Mouse (Mus musculus): ENCODE results near the gene Wbp11. TPM values are rescaled to one million over a fixed set of nuclear protein-coding genes. Genes with fewer than 3 reads are reported as not detected.
A peak's percentile ranks its signal among the peaks of the same experiment; 100 is the strongest.

The Wbp11 gene
- polyA plus RNA-seq, 1 experiment, result 28.3 TPM

- Histone ChIP-seq H3K4me1 (ENCODE audit: control insufficient read depth, insufficient read depth, low read length) (no peaks in the 10 kb centered on the region), H3K27ac (ENCODE audit: insufficient read depth, low read depth, low read length) (0 out of 2 replicates have a peak overlapping the region, but pooled peaks have one; percentile 13), H3K27me3 (replicated peaks; ENCODE audit: control insufficient read depth, insufficient read depth, low read length) (no peaks in the 10 kb centered on the region), H3K36me3 (ENCODE audit: control insufficient read depth, insufficient read depth, low read length) (no peaks in the 10 kb centered on the region), H3K4me3 (ENCODE audit: insufficient read depth, low read depth, low read length) (no peak overlapping the region)
- 69% methylated on average over 8 of the region's 8 CpGs for WGBS
- no peak for TF ChIP-seq CTCF (conservative IDR thresholded peaks at IDR 0.05; ENCODE audit: insufficient read depth, insufficient read length, low read depth, low read length)
- no peak for TF ChIP-seq POLR2A (IDR thresholded peaks at IDR 0.05; ENCODE audit: low read depth, low read length)
- no peak for DNase-seq
Measured at GRCm38 (mm10) chr6:136858420-136858819, 30.4 kb upstream of the Wbp11 start.

- Histone ChIP-seq H3K4me3 (ENCODE audit: insufficient read depth, low read depth, low read length) (no peak overlapping the region), H3K27ac (ENCODE audit: insufficient read depth, low read depth, low read length) (peak overlapping the region; percentile 50), H3K27me3 (replicated peaks; ENCODE audit: control insufficient read depth, insufficient read depth, low read length) (no peaks in the 10 kb centered on the region), H3K4me1 (ENCODE audit: control insufficient read depth, insufficient read depth, low read length) (peaks cover 1% of the 10 kb centered on the region), H3K36me3 (ENCODE audit: control insufficient read depth, insufficient read depth, low read length) (no peaks in the 10 kb centered on the region)
- DNase-seq, result peak; percentile 63
- 35% methylated on average over 11 of the region's 11 CpGs for WGBS
- TF ChIP-seq POLR2A (IDR thresholded peaks at IDR 0.05; ENCODE audit: low read depth, low read length) (no peak), CTCF (conservative IDR thresholded peaks at IDR 0.05; ENCODE audit: insufficient read depth, insufficient read length, low read depth, low read length) (no peak)
Measured at GRCm38 (mm10) chr6:136857873-136858260, 29.8 kb upstream of the Wbp11 start.

DNA sequence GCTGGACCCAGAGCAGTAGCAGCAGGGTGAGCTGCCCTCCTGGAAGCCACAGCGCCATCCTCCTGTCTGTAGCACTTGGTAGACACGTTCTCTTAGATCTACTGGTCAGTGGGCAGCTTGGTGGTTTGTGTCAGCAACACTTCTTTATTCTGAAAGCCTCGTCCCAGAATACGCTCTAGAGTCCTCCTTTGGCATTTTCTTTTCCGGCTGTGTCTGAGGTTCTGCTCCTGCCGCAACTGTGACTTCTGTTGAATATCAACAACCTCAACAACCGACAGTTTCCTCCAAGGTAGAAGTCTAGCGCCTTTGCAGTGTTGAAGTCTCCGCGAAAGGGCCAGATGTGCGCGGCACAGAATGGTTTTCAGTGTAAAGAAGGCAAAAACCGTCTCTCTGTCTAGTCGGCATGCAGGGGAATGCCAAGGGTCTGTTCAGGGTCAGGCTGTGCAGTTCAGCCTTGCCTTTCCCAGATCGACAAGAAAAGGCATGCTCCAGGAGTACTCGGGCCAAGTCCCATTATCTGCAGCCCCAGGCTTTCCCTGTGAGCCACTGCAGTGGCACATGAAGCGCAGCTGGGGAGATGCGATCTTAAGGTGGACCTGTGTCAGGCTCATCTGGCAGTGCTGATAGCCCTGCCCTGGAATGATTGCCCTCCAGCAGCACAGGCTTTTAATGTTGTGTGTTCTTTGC is 29.3 kb upstream of the Wbp11 start, which contains the start of gene Art4:
TSS of gene Art4 (minus strand) at position 548 of the 687 bp plus-strand sequence.
- TF ChIP-seq CTCF (conservative IDR thresholded peaks at IDR 0.05; ENCODE audit: insufficient read depth, insufficient read length, low read depth, low read length) (no peak), POLR2A (IDR thresholded peaks at IDR 0.05; ENCODE audit: low read depth, low read length) (no peak)
- 61% methylated on average over 18 of the region's 18 CpGs for WGBS
- H3K4me1 ChIP-seq (ENCODE audit: control insufficient read depth, insufficient read depth, low read length), result peaks cover 6% of the 10 kb centered on the region
- DNase-seq, result peak; percentile 25
- peak within 1 kb of the TSS; percentile 9 for H3K4me3 ChIP-seq (ENCODE audit: insufficient read depth, low read depth, low read length)
- H3K27me3 ChIP-seq (replicated peaks; ENCODE audit: control insufficient read depth, insufficient read depth, low read length), result no peaks in the 10 kb centered on the region
- no peaks in the 10 kb centered on the region for H3K36me3 ChIP-seq (ENCODE audit: control insufficient read depth, insufficient read depth, low read length)
- H3K27ac ChIP-seq (ENCODE audit: insufficient read depth, low read depth, low read length), result peak within 1 kb of the TSS; percentile 50

DNA sequence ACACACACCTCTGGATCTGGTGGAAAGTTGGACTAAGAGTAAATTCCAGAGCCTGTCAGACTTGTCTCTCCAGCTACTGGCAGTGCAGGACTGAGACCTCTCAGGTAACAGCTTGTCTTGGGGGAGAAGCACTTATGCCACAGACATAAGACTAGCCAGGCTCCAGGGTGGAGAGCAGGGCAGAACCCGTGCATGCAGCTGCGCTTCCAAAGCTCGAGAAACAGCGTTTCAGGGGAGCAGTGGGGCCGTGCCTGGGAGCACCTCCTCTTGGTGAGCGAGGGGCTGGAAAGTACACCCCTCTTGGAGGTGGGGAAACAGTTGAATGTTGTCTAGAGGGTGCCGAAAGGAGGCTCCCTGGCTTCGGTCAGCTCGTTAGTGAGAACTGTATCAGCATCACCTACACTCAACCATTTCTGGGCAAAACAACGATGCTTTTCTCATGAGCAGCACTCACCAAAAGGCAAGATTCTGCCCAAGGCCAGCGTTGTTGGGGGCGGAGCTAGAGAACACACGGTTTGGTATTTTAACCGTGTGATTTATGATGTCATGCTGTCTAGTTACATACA is 28.1 kb upstream of the Wbp11 start:
- WGBS, result 44% methylated on average over 14 of the region's 14 CpGs
- peak; percentile 27 for DNase-seq
- TF ChIP-seq POLR2A (IDR thresholded peaks at IDR 0.05; ENCODE audit: low read depth, low read length) (no peak), CTCF (conservative IDR thresholded peaks at IDR 0.05; ENCODE audit: insufficient read depth, insufficient read length, low read depth, low read length) (no peak)
- Histone ChIP-seq H3K4me3 (ENCODE audit: insufficient read depth, low read depth, low read length) (peak overlapping the region; percentile 20), H3K27me3 (replicated peaks; ENCODE audit: control insufficient read depth, insufficient read depth, low read length) (no peaks in the 10 kb centered on the region), H3K4me1 (ENCODE audit: control insufficient read depth, insufficient read depth, low read length) (peaks cover 6% of the 10 kb centered on the region), H3K36me3 (ENCODE audit: control insufficient read depth, insufficient read depth, low read length) (no peaks in the 10 kb centered on the region), H3K27ac (ENCODE audit: insufficient read depth, low read depth, low read length) (peak overlapping the region; percentile 53; the same call in 1 of the 2 replicates)

GRCm38 (mm10) chr6:136855183-136855582 is 27.1 kb upstream of the Wbp11 start:
- WGBS, result 51% methylated on average over 2 of the region's 2 CpGs
- Histone ChIP-seq H3K27me3 (replicated peaks; ENCODE audit: control insufficient read depth, insufficient read depth, low read length) (no peaks in the 10 kb centered on the region), H3K4me3 (ENCODE audit: insufficient read depth, low read depth, low read length) (no peak overlapping the region), H3K36me3 (ENCODE audit: control insufficient read depth, insufficient read depth, low read length) (no peaks in the 10 kb centered on the region), H3K4me1 (ENCODE audit: control insufficient read depth, insufficient read depth, low read length) (peaks cover 6% of the 10 kb centered on the region), H3K27ac (ENCODE audit: insufficient read depth, low read depth, low read length) (no peak overlapping the region)
- no peak for DNase-seq
- TF ChIP-seq CTCF (conservative IDR thresholded peaks at IDR 0.05; ENCODE audit: insufficient read depth, insufficient read length, low read depth, low read length) (no peak), POLR2A (IDR thresholded peaks at IDR 0.05; ENCODE audit: low read depth, low read length) (no peak)

GRCm38 (mm10) chr6:136854361-136854781 is 26.3 kb upstream of the Wbp11 start:
- no peak for DNase-seq
- Histone ChIP-seq H3K36me3 (ENCODE audit: control insufficient read depth, insufficient read depth, low read length) (no peaks in the 10 kb centered on the region), H3K4me3 (ENCODE audit: insufficient read depth, low read depth, low read length) (no peak overlapping the region), H3K27ac (ENCODE audit: insufficient read depth, low read depth, low read length) (no peak overlapping the region), H3K4me1 (ENCODE audit: control insufficient read depth, insufficient read depth, low read length) (peaks cover 6% of the 10 kb centered on the region), H3K27me3 (replicated peaks; ENCODE audit: control insufficient read depth, insufficient read depth, low read length) (no peaks in the 10 kb centered on the region)
- WGBS, result 83% methylated on average over 11 of the region's 11 CpGs
- no peak for TF ChIP-seq CTCF (conservative IDR thresholded peaks at IDR 0.05; ENCODE audit: insufficient read depth, insufficient read length, low read depth, low read length)
- no peak for TF ChIP-seq POLR2A (IDR thresholded peaks at IDR 0.05; ENCODE audit: low read depth, low read length)

DNA sequence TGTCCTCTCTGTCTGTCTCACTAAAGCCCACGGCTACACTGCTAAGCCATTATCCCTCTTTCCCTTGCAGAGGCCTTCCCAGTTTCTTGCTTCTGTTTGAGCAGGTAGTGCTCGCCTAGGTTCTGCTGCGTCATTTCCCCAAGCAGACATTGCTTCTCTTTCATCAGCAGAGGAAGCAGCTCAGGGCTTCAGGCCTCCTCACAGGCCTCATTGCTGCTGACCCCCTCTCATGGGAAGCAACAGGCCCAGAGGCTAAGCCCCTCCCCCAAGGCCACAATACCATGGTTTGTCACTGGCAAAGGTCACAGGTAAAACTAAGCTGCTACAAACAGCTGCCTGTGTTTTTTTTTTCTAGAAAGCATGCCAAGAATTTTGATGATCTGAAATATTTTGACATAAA is 24.7 kb upstream of the Wbp11 start:
- DNase-seq, result peak; percentile 37
- no peak overlapping the region for H3K4me3 ChIP-seq (ENCODE audit: insufficient read depth, low read depth, low read length)
- WGBS, result 42% methylated on average over 3 of the region's 3 CpGs
- no peak for TF ChIP-seq CTCF (conservative IDR thresholded peaks at IDR 0.05; ENCODE audit: insufficient read depth, insufficient read length, low read depth, low read length)
- no peak for TF ChIP-seq POLR2A (IDR thresholded peaks at IDR 0.05; ENCODE audit: low read depth, low read length)
- H3K27ac ChIP-seq (ENCODE audit: insufficient read depth, low read depth, low read length), result peak overlapping the region; percentile 86
- H3K4me1 ChIP-seq (ENCODE audit: control insufficient read depth, insufficient read depth, low read length), result peaks cover 6% of the 10 kb centered on the region
- H3K27me3 ChIP-seq (replicated peaks; ENCODE audit: control insufficient read depth, insufficient read depth, low read length), result no peaks in the 10 kb centered on the region
- H3K36me3 ChIP-seq (ENCODE audit: control insufficient read depth, insufficient read depth, low read length), result no peaks in the 10 kb centered on the region

Data from kidney, adult 2 months (tissue).